Mouse (Mus musculus): ENCODE results near the gene Ccdc92b.

DNA sequence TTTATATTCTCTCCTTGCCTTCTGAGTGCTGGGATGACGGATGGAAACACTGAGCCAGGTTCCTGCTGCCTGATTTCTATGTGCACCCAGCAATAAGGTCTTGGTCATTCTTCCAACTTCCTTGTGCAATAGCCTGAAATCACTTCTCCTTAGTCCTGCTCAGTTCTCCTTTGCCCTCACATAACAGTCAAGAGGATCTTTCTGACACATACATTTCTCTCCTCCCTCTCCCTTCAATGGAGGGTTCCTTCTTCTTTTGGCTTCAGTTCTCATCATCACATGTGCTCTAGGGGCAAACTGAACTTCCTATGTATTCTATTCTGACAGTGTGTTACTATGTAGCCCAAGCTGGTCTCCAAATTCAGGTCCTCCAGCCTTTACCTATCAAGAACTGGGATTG is 28.6 kb downstream of the Ccdc92b start:
- TF ChIP-seq ZC3H11A (IDR thresholded peaks at IDR 0.05; ENCODE audit: borderline replicate concordance, low read depth, low read length) (no peak), CHD2 (IDR thresholded peaks at IDR 0.05; ENCODE audit: low read depth, low read length) (no peak)
